Mouse (Mus musculus): Measurements from ENCODE around the gene Nsl1.

DNA sequence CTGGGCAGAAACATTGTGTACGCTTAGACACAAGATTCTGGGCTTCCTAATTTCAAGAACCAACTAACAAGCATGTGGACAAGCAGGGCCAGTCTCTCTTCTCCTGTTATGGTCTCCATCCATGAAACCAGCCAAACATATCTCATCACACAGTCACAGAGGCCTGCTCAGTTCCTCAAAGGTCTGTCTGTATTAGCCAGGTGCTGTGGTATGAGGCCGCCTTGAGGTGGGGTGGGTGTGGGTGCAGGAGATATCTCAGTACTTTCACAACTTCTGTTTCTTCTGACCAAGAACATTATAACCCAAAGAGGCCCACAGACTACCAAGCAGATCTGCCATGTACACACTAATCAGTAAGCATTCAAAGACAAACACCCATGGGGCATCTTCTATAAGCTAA is 17.5 kb upstream of the Nsl1 start:
- no peak for TF ChIP-seq CTCF (IDR thresholded peaks at IDR 0.05; ENCODE audit: control insufficient read depth, insufficient read depth, insufficient replicate concordance, low read depth, low read length)
- TF ChIP-seq POLR2A (IDR thresholded peaks at IDR 0.05; ENCODE audit: control insufficient read depth, low read depth, low read length) = no peak
